Mouse (Mus musculus) heart, adult 2 months (tissue): ENCODE measurements at regions not wholly inside any gene's neighbourhood (a gene's known extent, or its start where the extent isn't known, plus 50 kb on each side); places are given as distances from the start of the nearest gene placed in this dataset.

Experiments
- DNase-seq, 2 experiments: peaks; one replicate each; pipeline ENCODE4 v3.0.0; 2021
- H3K27ac ChIP-seq: fragments of 200-600 bp; 2 replicates; pipeline ENCODE4 v1.8.1; 2022
- H3K27me3 ChIP-seq: fragments of 200-500 bp; 2 replicates; pipeline ENCODE4 v1.6.1; 2012; ENCODE audit warnings: mild to moderate bottlenecking, low read length, inconsistent platforms, mixed read lengths; ENCODE audit not compliant: control insufficient read depth, insufficient read depth
- H3K36me3 ChIP-seq: fragments of 200-500 bp; 2 replicates; pipeline ENCODE4 v1.6.1; 2012; ENCODE audit warnings: low read length, inconsistent platforms; ENCODE audit not compliant: control insufficient read depth, insufficient read depth
- H3K4me1 ChIP-seq: fragments of 200-500 bp; 2 replicates; pipeline ENCODE4 v1.6.1; 2011; ENCODE audit warnings: low read length; ENCODE audit not compliant: control insufficient read depth, insufficient read depth
- H3K4me3 ChIP-seq: fragments of 200-600 bp; 2 replicates; pipeline ENCODE4 v1.8.1; 2022
- H3K79me2 ChIP-seq: fragments of 200-500 bp; replicated peaks from 2 replicates; pipeline ENCODE4 v1.6.1; 2012; ENCODE audit warnings: mild to moderate bottlenecking, inconsistent platforms, low read length, moderate library complexity, mixed read lengths; ENCODE audit not compliant: control insufficient read depth, insufficient read depth
- H3K9ac ChIP-seq: fragments of 200-500 bp; 2 replicates; pipeline ENCODE4 v1.6.1; 2012; ENCODE audit warnings: low read depth, mild to moderate bottlenecking, control low read depth, inconsistent platforms, low read length, mixed read lengths
- CTCF ChIP-seq: fragments of 200-600 bp; IDR thresholded peaks from 2 replicates; pipeline ENCODE4 v1.8.1; 2022; ENCODE audit warnings: antibody characterized with exemption, mild to moderate bottlenecking, moderate library complexity
- EP300 ChIP-seq: fragments of 200-500 bp; IDR thresholded peaks from 2 replicates; pipeline ENCODE4 v1.6.1; 2011; ENCODE audit warnings: low read depth, low read length, control low read depth; ENCODE audit not compliant: insufficient read depth
- POLR2A ChIP-seq: fragments of 200-500 bp; IDR thresholded peaks from 2 replicates; pipeline ENCODE4 v1.6.1; 2011; ENCODE audit warnings: mild to moderate bottlenecking, low read depth, low read length, control low read depth; ENCODE audit not compliant: insufficient read depth
- WGBS: fragments of 180-500 bp; shearing (Covaris S2); methylation state at CpG from one replicate; pipeline ENCODE4 v1.1.7; 2018; 5-methylcytosine and 5-hydroxymethylcytosine counted together
- intact Hi-C: fragments of 180-260 bp; cut with DNase I; formaldehyde crosslinking; loops from one replicate; pipeline ENCODE4 v1.15.1; 2025

GRCm38 (mm10) chr12:69461888-69462840 is 89.9 kb upstream of the Gm9887 start:
- peak; percentile 53; the same call in 1 of the 2 replicates for TF ChIP-seq POLR2A
- TF ChIP-seq CTCF, result peak; percentile 31; the same call in 1 of the 2 replicates
- peak; percentile 7; the same call in 1 of the 2 replicates for TF ChIP-seq EP300
- 8% methylated on average over 30 of the region's 30 CpGs for WGBS
- H3K27me3 ChIP-seq, result no peaks in the 10 kb centered on the region
- peak overlapping the region; percentile 54 for H3K9ac ChIP-seq
- intact Hi-C loops, result loop anchor here (1.0 to 2.0 kb wide), 2 partner anchors 40 to 111 kb away; no protein-coding TSS in a partner anchor
- peak overlapping the region; percentile 88 for H3K27ac ChIP-seq
- no peaks in the 10 kb centered on the region for H3K79me2 ChIP-seq
- no peaks in the 10 kb centered on the region for H3K36me3 ChIP-seq
- H3K4me1 ChIP-seq, result peaks cover 7% of the 10 kb centered on the region
- peak; percentile 77 to 78 for DNase-seq
- H3K4me3 ChIP-seq, result peak overlapping the region; percentile 40

GRCm38 (mm10) chr12:69460552-69461079 is 88.4 kb upstream of the Gm9887 start:
- Histone ChIP-seq H3K4me3 (no peak overlapping the region), H3K36me3 (no peaks in the 10 kb centered on the region), H3K27me3 (no peaks in the 10 kb centered on the region), H3K79me2 (no peaks in the 10 kb centered on the region), H3K9ac (no peak overlapping the region), H3K27ac (no peak overlapping the region; the same call in 1 of the 2 replicates), H3K4me1 (peaks cover 7% of the 10 kb centered on the region)
- intact Hi-C loops, result no loop called here
- no peak for DNase-seq
- 79% methylated on average over 3 of the region's 3 CpGs for WGBS
- TF ChIP-seq POLR2A, result no peak
- no peak for TF ChIP-seq CTCF
- no peak for TF ChIP-seq EP300

GRCm38 (mm10) chr12:69458170-69458841 is 86.0 kb upstream of the Gm9887 start:
- Histone ChIP-seq H3K36me3 (no peaks in the 10 kb centered on the region), H3K27me3 (no peaks in the 10 kb centered on the region), H3K4me1 (peaks cover 7% of the 10 kb centered on the region), H3K27ac (peak overlapping the region; percentile 72), H3K79me2 (no peaks in the 10 kb centered on the region), H3K9ac (peak overlapping the region; percentile 3; the same call in 1 of the 2 replicates), H3K4me3 (no peak overlapping the region)
- intact Hi-C loops, result no loop called here
- 25% methylated on average over 14 of the region's 14 CpGs for WGBS
- TF ChIP-seq POLR2A (peak; percentile 49; the same call in 1 of the 2 replicates), EP300 (0 out of 2 replicates have a peak, but pooled peaks have one; percentile 14), CTCF (no peak)
- peak; percentile 42 to 71 for DNase-seq

GRCm38 (mm10) chr12:69456746-69457145 is 84.5 kb upstream of the Gm9887 start:
- H3K27ac ChIP-seq, result peak overlapping the region; percentile 7
- intact Hi-C loops, result no loop called here
- H3K79me2 ChIP-seq, result no peaks in the 10 kb centered on the region
- H3K4me3 ChIP-seq, result no peak overlapping the region
- no peak overlapping the region for H3K9ac ChIP-seq
- peaks cover 4% of the 10 kb centered on the region for H3K4me1 ChIP-seq
- H3K36me3 ChIP-seq, result no peaks in the 10 kb centered on the region
- WGBS, result 89% methylated on average over 3 of the region's 3 CpGs
- TF ChIP-seq CTCF (no peak), POLR2A (no peak), EP300 (no peak)
- no peak for DNase-seq
- no peaks in the 10 kb centered on the region for H3K27me3 ChIP-seq

- Histone ChIP-seq H3K36me3 (no peaks in the 10 kb centered on the region), H3K9ac (no peak overlapping the region), H3K27ac (no peak overlapping the region), H3K4me3 (no peak overlapping the region), H3K4me1 (peaks cover 6% of the 10 kb centered on the region), H3K79me2 (no peaks in the 10 kb centered on the region), H3K27me3 (no peaks in the 10 kb centered on the region)
- no peak for DNase-seq
- intact Hi-C loops, result no loop called here
- WGBS, result 85% methylated on average over 12 of the region's 12 CpGs
- TF ChIP-seq CTCF (no peak), POLR2A (no peak), EP300 (no peak)
Measured at GRCm38 (mm10) chr12:69456116-69456515, 83.9 kb upstream of the Gm9887 start.
